Mouse (Mus musculus): ENCODE results near the gene Cldn20. TPM values are rescaled to one million over a fixed set of nuclear protein-coding genes. Genes with fewer than 3 reads are reported as not detected.
A peak's percentile ranks its signal among the peaks of the same experiment; 100 is the strongest.

Cldn20 gene
- polyA plus RNA-seq (2014; fragmentation: Nextera tagmentation; extraction: Ambion mirVana): not detected in 2 replicates

GRCm38 (mm10) chr17:3532254-3532653 lies at the start of gene Cldn20:
Gene Cldn20 (plus strand): TSS chr17:3532554.
- WGBS: 91% methylated on average over 4 of the region's 4 CpGs
- Histone ChIP-seq H3K4me3 (ENCODE audit: low read depth, low read length) (no peak within 1 kb of the TSS), H3K9ac (ENCODE audit: low read length) (no peak within 1 kb of the TSS), H3K27ac (ENCODE audit: low read depth, low read length) (no peak within 1 kb of the TSS), H3K4me1 (replicated peaks; ENCODE audit: control insufficient read depth, insufficient read depth, low read length) (no peaks in the 10 kb centered on the region), H3K36me3 (ENCODE audit: control insufficient read depth, insufficient read depth, low read length) (no peaks in the 10 kb centered on the region), H3K27me3 (ENCODE audit: control insufficient read depth, insufficient read depth, low read length) (no peaks in the 10 kb centered on the region), H3K9me3 (ENCODE audit: control insufficient read depth, low read length) (no peaks in the 10 kb centered on the region), H3K4me2 (ENCODE audit: low read depth, low read length, severe bottlenecking) (no peak within 1 kb of the TSS)
- ATAC-seq (replicated peaks; ENCODE audit: low FRiP score): no peak
- no peak for DNase-seq (ENCODE audit: low spot score)

- Histone ChIP-seq H3K4me1 (replicated peaks; ENCODE audit: control insufficient read depth, insufficient read depth, low read length) (no peaks in the 10 kb centered on the region), H3K4me3 (ENCODE audit: low read depth, low read length) (no peak overlapping the region), H3K27me3 (ENCODE audit: control insufficient read depth, insufficient read depth, low read length) (no peaks in the 10 kb centered on the region), H3K36me3 (ENCODE audit: control insufficient read depth, insufficient read depth, low read length) (no peaks in the 10 kb centered on the region), H3K4me2 (ENCODE audit: low read depth, low read length, severe bottlenecking) (no peak overlapping the region), H3K9ac (ENCODE audit: low read length) (no peak overlapping the region), H3K27ac (ENCODE audit: low read depth, low read length) (no peak overlapping the region), H3K9me3 (ENCODE audit: control insufficient read depth, low read length) (no peaks in the 10 kb centered on the region)
- WGBS: 89% methylated on average over 8 of the region's 8 CpGs
- no peak for DNase-seq (ENCODE audit: low spot score)
- ATAC-seq (replicated peaks; ENCODE audit: low FRiP score): no peak
Observed at GRCm38 (mm10) chr17:3483091-3483490, 49.3 kb upstream of the Cldn20 start.

GRCm38 (mm10) chr17:3485851-3486250 lies 46.5 kb upstream of the Cldn20 start:
- 76% methylated on average over 7 of the region's 7 CpGs for WGBS
- Histone ChIP-seq H3K4me3 (ENCODE audit: low read depth, low read length) (no peak overlapping the region), H3K4me1 (replicated peaks; ENCODE audit: control insufficient read depth, insufficient read depth, low read length) (no peaks in the 10 kb centered on the region), H3K4me2 (ENCODE audit: low read depth, low read length, severe bottlenecking) (no peak overlapping the region), H3K36me3 (ENCODE audit: control insufficient read depth, insufficient read depth, low read length) (no peaks in the 10 kb centered on the region), H3K9ac (ENCODE audit: low read length) (no peak overlapping the region), H3K27ac (ENCODE audit: low read depth, low read length) (no peak overlapping the region), H3K27me3 (ENCODE audit: control insufficient read depth, insufficient read depth, low read length) (no peaks in the 10 kb centered on the region), H3K9me3 (ENCODE audit: control insufficient read depth, low read length) (no peaks in the 10 kb centered on the region)
- ATAC-seq (replicated peaks; ENCODE audit: low FRiP score) (no peak), DNase-seq (ENCODE audit: low spot score) (no peak)

- no peak for ATAC-seq (replicated peaks; ENCODE audit: low FRiP score)
- Histone ChIP-seq H3K27me3 (ENCODE audit: control insufficient read depth, insufficient read depth, low read length) (no peaks in the 10 kb centered on the region), H3K36me3 (ENCODE audit: control insufficient read depth, insufficient read depth, low read length) (no peaks in the 10 kb centered on the region), H3K4me2 (ENCODE audit: low read depth, low read length, severe bottlenecking) (no peak overlapping the region), H3K27ac (ENCODE audit: low read depth, low read length) (no peak overlapping the region), H3K9ac (ENCODE audit: low read length) (no peak overlapping the region), H3K4me1 (replicated peaks; ENCODE audit: control insufficient read depth, insufficient read depth, low read length) (no peaks in the 10 kb centered on the region), H3K4me3 (ENCODE audit: low read depth, low read length) (no peak overlapping the region), H3K9me3 (ENCODE audit: control insufficient read depth, low read length) (no peaks in the 10 kb centered on the region)
- WGBS: 92% methylated on average over 4 of the region's 4 CpGs
- no peak for DNase-seq (ENCODE audit: low spot score)
Observed at GRCm38 (mm10) chr17:3487211-3487610, 45.1 kb upstream of the Cldn20 start.

GRCm38 (mm10) chr17:3487721-3488601 lies 44.4 kb upstream of the Cldn20 start:
- no peaks in the 10 kb centered on the region for H3K27me3 ChIP-seq (ENCODE audit: control insufficient read depth, insufficient read depth, low read length)
- peak; percentile 44; the same call in 1 of the 2 replicates for ATAC-seq (replicated peaks; ENCODE audit: low FRiP score)

GRCm38 (mm10) chr17:3490216-3490895 lies 42.0 kb upstream of the Cldn20 start:
- WGBS: 83% methylated on average over 11 of the region's 11 CpGs

More at GRCm38 (mm10) chr17:3487721-3488601, 44.4 kb upstream of the Cldn20 start:
- no peak for DNase-seq (ENCODE audit: low spot score)
- H3K4me1 ChIP-seq (replicated peaks; ENCODE audit: control insufficient read depth, insufficient read depth, low read length): no peaks in the 10 kb centered on the region
- H3K27ac ChIP-seq (ENCODE audit: low read depth, low read length): no peak overlapping the region
- H3K9ac ChIP-seq (ENCODE audit: low read length): no peak overlapping the region
- WGBS: 74% methylated on average over 12 of the region's 12 CpGs
- no peaks in the 10 kb centered on the region for H3K36me3 ChIP-seq (ENCODE audit: control insufficient read depth, insufficient read depth, low read length)
- no peak overlapping the region for H3K4me2 ChIP-seq (ENCODE audit: low read depth, low read length, severe bottlenecking)
- H3K9me3 ChIP-seq (ENCODE audit: control insufficient read depth, low read length): no peaks in the 10 kb centered on the region
- no peak overlapping the region for H3K4me3 ChIP-seq (ENCODE audit: low read depth, low read length)

GRCm38 (mm10) chr17:3491065-3491464 lies 41.3 kb upstream of the Cldn20 start:
- H3K36me3 ChIP-seq (ENCODE audit: control insufficient read depth, insufficient read depth, low read length): no peaks in the 10 kb centered on the region
- 78% methylated on average over 5 of the region's 5 CpGs for WGBS
- DNase-seq (ENCODE audit: low spot score): no peak
- ATAC-seq (replicated peaks; ENCODE audit: low FRiP score): no peak
- no peaks in the 10 kb centered on the region for H3K4me1 ChIP-seq (replicated peaks; ENCODE audit: control insufficient read depth, insufficient read depth, low read length)
- H3K4me2 ChIP-seq (ENCODE audit: low read depth, low read length, severe bottlenecking): no peak overlapping the region
- H3K27ac ChIP-seq (ENCODE audit: low read depth, low read length): no peak overlapping the region
- no peak overlapping the region for H3K4me3 ChIP-seq (ENCODE audit: low read depth, low read length)
- no peak overlapping the region for H3K9ac ChIP-seq (ENCODE audit: low read length)
- no peaks in the 10 kb centered on the region for H3K9me3 ChIP-seq (ENCODE audit: control insufficient read depth, low read length)
- H3K27me3 ChIP-seq (ENCODE audit: control insufficient read depth, insufficient read depth, low read length): no peaks in the 10 kb centered on the region

More at GRCm38 (mm10) chr17:3490216-3490895, 42.0 kb upstream of the Cldn20 start:
- H3K4me1 ChIP-seq (replicated peaks; ENCODE audit: control insufficient read depth, insufficient read depth, low read length): no peaks in the 10 kb centered on the region
- no peak overlapping the region for H3K9ac ChIP-seq (ENCODE audit: low read length)
- H3K4me3 ChIP-seq (ENCODE audit: low read depth, low read length): no peak overlapping the region
- no peaks in the 10 kb centered on the region for H3K27me3 ChIP-seq (ENCODE audit: control insufficient read depth, insufficient read depth, low read length)
- DNase-seq (ENCODE audit: low spot score) (no peak), ATAC-seq (replicated peaks; ENCODE audit: low FRiP score) (no peak)
- H3K9me3 ChIP-seq (ENCODE audit: control insufficient read depth, low read length): no peaks in the 10 kb centered on the region
- no peak overlapping the region for H3K4me2 ChIP-seq (ENCODE audit: low read depth, low read length, severe bottlenecking)
- no peak overlapping the region for H3K27ac ChIP-seq (ENCODE audit: low read depth, low read length)
- no peaks in the 10 kb centered on the region for H3K36me3 ChIP-seq (ENCODE audit: control insufficient read depth, insufficient read depth, low read length)

- Histone ChIP-seq H3K4me1 (replicated peaks; ENCODE audit: control insufficient read depth, insufficient read depth, low read length) (no peaks in the 10 kb centered on the region), H3K27me3 (ENCODE audit: control insufficient read depth, insufficient read depth, low read length) (no peaks in the 10 kb centered on the region), H3K9ac (ENCODE audit: low read length) (no peak overlapping the region), H3K27ac (ENCODE audit: low read depth, low read length) (no peak overlapping the region), H3K4me3 (ENCODE audit: low read depth, low read length) (no peak overlapping the region), H3K36me3 (ENCODE audit: control insufficient read depth, insufficient read depth, low read length) (no peaks in the 10 kb centered on the region), H3K9me3 (ENCODE audit: control insufficient read depth, low read length) (no peaks in the 10 kb centered on the region), H3K4me2 (ENCODE audit: low read depth, low read length, severe bottlenecking) (no peak overlapping the region)
- ATAC-seq (replicated peaks; ENCODE audit: low FRiP score): no peak
- WGBS: 88% methylated on average over 6 of the region's 6 CpGs
- DNase-seq (ENCODE audit: low spot score): no peak
Observed at GRCm38 (mm10) chr17:3491667-3492066, 40.7 kb upstream of the Cldn20 start.

Measured in forebrain, embryonic 11.5 days (tissue).